Mouse (Mus musculus): ENCODE measurements at regions not wholly inside any gene's neighbourhood (a gene's known extent, or its start where the extent isn't known, plus 50 kb on each side); places are given as distances from the start of the nearest gene placed in this dataset.

DNA sequence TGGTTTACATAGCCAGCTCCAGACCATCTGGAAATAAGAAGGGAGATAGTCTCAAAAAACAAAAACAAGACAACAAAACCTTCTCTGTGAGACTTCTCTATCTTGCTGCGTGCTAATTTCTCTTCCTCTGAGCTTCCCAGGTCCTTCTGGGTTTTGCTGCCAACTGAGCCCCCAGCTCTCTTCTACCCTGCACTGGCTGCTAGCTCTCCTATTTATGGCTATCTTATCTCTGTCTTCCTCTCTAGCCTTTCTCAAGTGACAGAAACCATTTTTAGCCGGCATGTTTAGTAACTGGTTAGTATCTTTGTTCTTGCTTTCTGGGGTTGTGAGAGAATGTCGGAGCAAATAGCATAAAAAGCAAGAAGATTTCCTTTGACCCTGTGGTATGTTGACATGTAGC lies 1172.1 kb downstream of the 4930447A16Rik start:
- TF ChIP-seq CTCF (IDR thresholded peaks at IDR 0.05; ENCODE audit: low read depth) (no peak), EP300 (IDR thresholded peaks at IDR 0.05; ENCODE audit: low read depth) (no peak)
